Mouse (Mus musculus): ENCODE data around the gene Spout1. TPM values are rescaled to one million over a fixed set of nuclear protein-coding genes. Genes with fewer than 3 reads are reported as not detected.

Gene Spout1
- 16.3 and 20.5 TPM in 2 replicates for total RNA-seq (2014; rRNA removed; ENCODE audit: low replicate concordance)
- polyA plus RNA-seq (2015; fragmentation: Nextera tagmentation; extraction: Ambion mirVana): 13.6 and 15.2 TPM in 2 replicates

GRCm38 (mm10) chr2:30177700-30178675, at the start of gene Spout1:
Gene Spout1, minus strand, starts transcription at chr2:30178459.
- DNase-seq (ENCODE audit: low spot score): peak; percentile 94

GRCm38 (mm10) chr2:30216293-30216692, 38.0 kb upstream of the Spout1 start:
- DNase-seq (ENCODE audit: low spot score): no peak
- Histone ChIP-seq H3K9me3 (replicated peaks; ENCODE audit: control insufficient read depth, low read length) (no peaks in the 10 kb centered on the region), H3K36me3 (replicated peaks; ENCODE audit: control insufficient read depth, insufficient read depth, low read length) (no peaks in the 10 kb centered on the region), H3K4me1 (ENCODE audit: control insufficient read depth, insufficient read depth) (no peaks in the 10 kb centered on the region), H3K4me2 (ENCODE audit: low read depth, low read length) (no peak overlapping the region), H3K27me3 (ENCODE audit: control insufficient read depth, insufficient read depth, low read length) (no peaks in the 10 kb centered on the region), H3K9ac (replicated peaks; ENCODE audit: low read depth, low read length) (no peak overlapping the region), H3K4me3 (ENCODE audit: low read depth, low read length) (no peak overlapping the region), H3K27ac (ENCODE audit: low read depth) (no peak overlapping the region)
- ATAC-seq (ENCODE audit: insufficient read depth, low read depth): no peak
- 90% methylated on average over 5 of the region's 5 CpGs for WGBS
- TF ChIP-seq CTCF (IDR thresholded peaks at IDR 0.05; ENCODE audit: low read depth) (no peak), EP300 (IDR thresholded peaks at IDR 0.05; ENCODE audit: low read depth) (no peak)

More at GRCm38 (mm10) chr2:30177700-30178675, at the start of gene Spout1:
- H3K4me2 ChIP-seq (ENCODE audit: low read depth, low read length): peak within 1 kb of the TSS; percentile 87
- H3K27me3 ChIP-seq (ENCODE audit: control insufficient read depth, insufficient read depth, low read length): no peaks in the 10 kb centered on the region
- H3K4me1 ChIP-seq (ENCODE audit: control insufficient read depth, insufficient read depth): peaks cover 8% of the 10 kb centered on the region
- no peaks in the 10 kb centered on the region for H3K9me3 ChIP-seq (replicated peaks; ENCODE audit: control insufficient read depth, low read length)
- H3K9ac ChIP-seq (replicated peaks; ENCODE audit: low read depth, low read length): peak within 1 kb of the TSS; percentile 76
- peak within 1 kb of the TSS; percentile 70 for H3K4me3 ChIP-seq (ENCODE audit: low read depth, low read length)
- WGBS: 2% methylated on average over 52 of the region's 54 CpGs
- ATAC-seq (ENCODE audit: insufficient read depth, low read depth): peak; percentile 99
- peaks cover 40% of the 10 kb centered on the region for H3K36me3 ChIP-seq (replicated peaks; ENCODE audit: control insufficient read depth, insufficient read depth, low read length)
- TF ChIP-seq EP300 (IDR thresholded peaks at IDR 0.05; ENCODE audit: low read depth) (no peak), CTCF (IDR thresholded peaks at IDR 0.05; ENCODE audit: low read depth) (no peak)
- peak within 1 kb of the TSS; percentile 58; the same call in 1 of the 2 replicates for H3K27ac ChIP-seq (ENCODE audit: low read depth)

GRCm38 (mm10) chr2:30215493-30215892, 37.2 kb upstream of the Spout1 start:
- DNase-seq (ENCODE audit: low spot score) (no peak), ATAC-seq (ENCODE audit: insufficient read depth, low read depth) (no peak)
- TF ChIP-seq EP300 (IDR thresholded peaks at IDR 0.05; ENCODE audit: low read depth): no peak
- no peak for TF ChIP-seq CTCF (IDR thresholded peaks at IDR 0.05; ENCODE audit: low read depth)
- Histone ChIP-seq H3K27me3 (ENCODE audit: control insufficient read depth, insufficient read depth, low read length) (no peaks in the 10 kb centered on the region), H3K36me3 (replicated peaks; ENCODE audit: control insufficient read depth, insufficient read depth, low read length) (no peaks in the 10 kb centered on the region), H3K27ac (ENCODE audit: low read depth) (no peak overlapping the region), H3K9me3 (replicated peaks; ENCODE audit: control insufficient read depth, low read length) (no peaks in the 10 kb centered on the region), H3K4me1 (ENCODE audit: control insufficient read depth, insufficient read depth) (no peaks in the 10 kb centered on the region), H3K4me3 (ENCODE audit: low read depth, low read length) (no peak overlapping the region), H3K9ac (replicated peaks; ENCODE audit: low read depth, low read length) (no peak overlapping the region), H3K4me2 (ENCODE audit: low read depth, low read length) (no peak overlapping the region)
- 69% methylated on average over 6 of the region's 6 CpGs for WGBS

GRCm38 (mm10) chr2:30214745-30215144, 36.5 kb upstream of the Spout1 start:
- ATAC-seq (ENCODE audit: insufficient read depth, low read depth): no peak
- Histone ChIP-seq H3K27ac (ENCODE audit: low read depth) (no peak overlapping the region), H3K36me3 (replicated peaks; ENCODE audit: control insufficient read depth, insufficient read depth, low read length) (no peaks in the 10 kb centered on the region), H3K27me3 (ENCODE audit: control insufficient read depth, insufficient read depth, low read length) (no peaks in the 10 kb centered on the region), H3K4me3 (ENCODE audit: low read depth, low read length) (no peak overlapping the region), H3K4me1 (ENCODE audit: control insufficient read depth, insufficient read depth) (no peaks in the 10 kb centered on the region), H3K9ac (replicated peaks; ENCODE audit: low read depth, low read length) (no peak overlapping the region), H3K4me2 (ENCODE audit: low read depth, low read length) (no peak overlapping the region), H3K9me3 (replicated peaks; ENCODE audit: control insufficient read depth, low read length) (no peaks in the 10 kb centered on the region)
- TF ChIP-seq CTCF (IDR thresholded peaks at IDR 0.05; ENCODE audit: low read depth): no peak
- TF ChIP-seq EP300 (IDR thresholded peaks at IDR 0.05; ENCODE audit: low read depth): no peak
- no peak for DNase-seq (ENCODE audit: low spot score)
- 78% methylated on average over 3 of the region's 3 CpGs for WGBS

GRCm38 (mm10) chr2:30212951-30213350, 34.7 kb upstream of the Spout1 start:
- Histone ChIP-seq H3K27ac (ENCODE audit: low read depth) (no peak overlapping the region), H3K9me3 (replicated peaks; ENCODE audit: control insufficient read depth, low read length) (no peaks in the 10 kb centered on the region), H3K36me3 (replicated peaks; ENCODE audit: control insufficient read depth, insufficient read depth, low read length) (no peaks in the 10 kb centered on the region), H3K4me1 (ENCODE audit: control insufficient read depth, insufficient read depth) (no peaks in the 10 kb centered on the region), H3K27me3 (ENCODE audit: control insufficient read depth, insufficient read depth, low read length) (no peaks in the 10 kb centered on the region), H3K9ac (replicated peaks; ENCODE audit: low read depth, low read length) (no peak overlapping the region), H3K4me3 (ENCODE audit: low read depth, low read length) (no peak overlapping the region), H3K4me2 (ENCODE audit: low read depth, low read length) (no peak overlapping the region)
- DNase-seq (ENCODE audit: low spot score) (no peak), ATAC-seq (ENCODE audit: insufficient read depth, low read depth) (no peak)
- no peak for TF ChIP-seq CTCF (IDR thresholded peaks at IDR 0.05; ENCODE audit: low read depth)
- TF ChIP-seq EP300 (IDR thresholded peaks at IDR 0.05; ENCODE audit: low read depth): no peak
- 70% methylated on average over 1 of the region's 1 CpGs for WGBS
